Mouse (Mus musculus): ENCODE data around the gene 8030411F24Rik.

DNA sequence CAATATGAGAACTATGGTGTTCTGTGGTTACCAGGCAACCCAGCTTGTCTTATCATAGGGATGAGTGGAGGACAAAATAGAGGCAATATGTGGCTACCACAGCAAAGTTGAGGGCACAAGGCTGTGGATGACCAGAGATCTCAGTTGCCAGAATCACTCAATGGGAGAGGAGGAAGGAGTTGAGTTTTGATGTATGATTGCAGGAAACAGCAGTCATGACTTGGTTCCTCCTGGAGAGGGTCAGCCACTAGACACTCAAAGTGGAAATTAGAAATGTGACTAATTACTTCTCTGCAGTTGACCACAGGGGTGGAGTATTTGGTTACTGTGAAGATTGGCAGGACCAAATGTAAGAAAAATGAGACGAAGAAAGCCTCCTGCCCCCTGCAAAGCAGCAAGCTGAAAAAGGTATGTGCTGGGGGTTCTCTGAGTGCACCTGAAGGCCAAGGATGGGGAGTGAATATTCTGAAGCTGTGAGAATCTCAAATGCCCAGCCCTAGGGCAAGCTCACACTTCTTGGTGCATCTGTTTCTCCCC is 27.4 kb upstream of the 8030411F24Rik start:
- TF ChIP-seq EP300 (IDR thresholded peaks at IDR 0.05; ENCODE audit: low read depth) (no peak), CTCF (IDR thresholded peaks at IDR 0.05; ENCODE audit: low read depth) (no peak)

Data from liver, embryonic 14.5 days (tissue).